Mouse (Mus musculus): ENCODE measurements around the gene Gm10715. TPM values are rescaled to one million over a fixed set of nuclear protein-coding genes. Genes with fewer than 3 reads are reported as not detected.
"Not testable (repeated sequence)": the region's sequence is repeated elsewhere in the genome, so short reads cannot be mapped to it uniquely, and the experiment has no call there.

The Gm10715 gene
- total RNA-seq, 2 experiments from 2014 or later, result not detected

GRCm38 (mm10) chr9:3023312-3023984 is 13.2 kb upstream of the Gm10715 start, which contains the start of gene Gm10718:
Gene Gm10718 (plus strand): TSS chr9:3023547.
- intact Hi-C loops (cut with DNase I), result not testable (repeated sequence)

GRCm38 (mm10) chr9:3023985-3024648 is 12.6 kb upstream of the Gm10715 start:
- DNase-seq (ENCODE audit: low spot score in 2 of 2), result peak; percentile 80 to 85
- intact Hi-C loops (cut with DNase I), result not testable (repeated sequence)

More at GRCm38 (mm10) chr9:3023312-3023984, 13.2 kb upstream of the Gm10715 start, which contains the start of gene Gm10718:
- peak; percentile 12 to 42 for DNase-seq (ENCODE audit: low spot score in 2 of 2)

- DNase-seq (ENCODE audit: low spot score in 2 of 2), result peak; percentile 35 to 55
- intact Hi-C loops (cut with DNase I), result not testable (repeated sequence)
These were observed 11.7 kb upstream of the Gm10715 start, which contains the start of gene Gm10717 for GRCm38 (mm10) chr9:3024912-3025467. Gene Gm10717 (plus strand): TSS chr9:3025417.

GRCm38 (mm10) chr9:3025653-3026052 is 11.0 kb upstream of the Gm10715 start:
- peak; percentile 78 to 84 for DNase-seq (ENCODE audit: low spot score in 2 of 2)
- intact Hi-C loops (cut with DNase I), result not testable (repeated sequence)

- intact Hi-C loops (cut with DNase I); DNase-seq (ENCODE audit: low spot score in 2 of 2): not testable (repeated sequence)
These were observed 10.5 kb upstream of the Gm10715 start for GRCm38 (mm10) chr9:3026136-3026535.

GRCm38 (mm10) chr9:3026741-3027140 is 9.9 kb upstream of the Gm10715 start:
- DNase-seq (ENCODE audit: low spot score in 2 of 2); intact Hi-C loops (cut with DNase I): not testable (repeated sequence)

GRCm38 (mm10) chr9:3027200-3027599 is 9.5 kb upstream of the Gm10715 start:
- intact Hi-C loops (cut with DNase I); DNase-seq (ENCODE audit: low spot score in 2 of 2): not testable (repeated sequence)

GRCm38 (mm10) chr9:3029276-3030000 is 7.2 kb upstream of the Gm10715 start:
- intact Hi-C loops (cut with DNase I), result not testable (repeated sequence)
- peak; percentile 11 to 35 for DNase-seq (ENCODE audit: low spot score in 2 of 2)

- DNase-seq (ENCODE audit: low spot score in 2 of 2); intact Hi-C loops (cut with DNase I): not testable (repeated sequence)
These were observed 5.9 kb upstream of the Gm10715 start for GRCm38 (mm10) chr9:3030677-3031318.

- intact Hi-C loops (cut with DNase I); DNase-seq (ENCODE audit: low spot score in 2 of 2): not testable (repeated sequence)
These were observed 2.4 kb upstream of the Gm10715 start, which contains the start of gene Gm17535 for GRCm38 (mm10) chr9:3034299-3034698. Gene Gm17535 (plus strand): TSS chr9:3034599.

GRCm38 (mm10) chr9:3038161-3038560 is 1.5 kb downstream of the Gm10715 start:
- intact Hi-C loops (cut with DNase I); DNase-seq (ENCODE audit: low spot score in 2 of 2): not testable (repeated sequence)

Small RNA genes lying within 50 kb of the gene (microRNA-seq; reads per million reads assigned to microRNA genes)
- 0 reads per million in 2 experiments for gene Mir101c

Other genes starting within 250 kb of the Gm10715 start
- gene Gm10722, start 36.0 kb upstream of the Gm10715 start, total RNA-seq (2021), result not detected
- gene Gm11168, start 33.5 kb upstream of the Gm10715 start, total RNA-seq (2021), result not detected
- not detected for gene Gm10721, start 23.7 kb upstream of the Gm10715 start, total RNA-seq (2021)
- not detected for gene Gm10720, start 21.2 kb upstream of the Gm10715 start, total RNA-seq (2021)
- not detected for gene Gm10719, start 19.5 kb upstream of the Gm10715 start, total RNA-seq (2021)
- 1 to 10 TPM in 1 of 2 experiments, not detected in 1; 1.2 TPM for gene Gm10718, start 13.3 kb upstream of the Gm10715 start, total RNA-seq (2021)
- not detected for gene Gm10717, start 11.5 kb upstream of the Gm10715 start, total RNA-seq (2021)
- not detected for gene Gm17535, start 2.3 kb upstream of the Gm10715 start, total RNA-seq (2021)

Measured in left cerebral cortex, postnatal 25 days (tissue).